Mouse (Mus musculus) megakaryocyte-erythroid progenitor cell, adult 5 weeks (primary cell): ENCODE measurements around the gene Ccdc87. TPM values are rescaled to one million over a fixed set of nuclear protein-coding genes. Genes with fewer than 3 reads are reported as not detected.

Experiments used
- polyA plus RNA-seq: library from polyadenylated mRNA; stranded (reverse); fragments of >175 nt; gene quantifications from 2 replicates; pipeline ENCODE4 v1.2.3, GENCODE M21; 2012

The Ccdc87 gene
- not detected in 2 replicates for polyA plus RNA-seq

GRCm38 (mm10) chr19:4839149-4839548 is at the start of gene Ccdc87, which contains the start of gene Ccs:
Gene Ccdc87 (plus strand): TSS chr19:4839366.
Gene Ccs (minus strand): TSS chr19:4839332.

GRCm38 (mm10) chr19:4793831-4794422 is 45.2 kb upstream of the Ccdc87 start, which contains the start of gene Rbm4:
Gene Rbm4 (minus strand): TSS chr19:4793901.

GRCm38 (mm10) chr19:4811063-4811908 is 27.9 kb upstream of the Ccdc87 start, which contains the start of the genes Gm21992 and Rbm14:
Gene Gm21992 (minus strand): TSS chr19:4811612.
Gene Rbm14 (minus strand): TSS chr19:4811634.

GRCm38 (mm10) chr19:4854552-4855469 is 15.6 kb downstream of the Ccdc87 start, which contains the start of gene Ctsf:
Gene Ctsf (plus strand): TSS chr19:4855130.

GRCm38 (mm10) chr19:4877785-4878184 is 38.6 kb downstream of the Ccdc87 start, which contains the start of gene Actn3:
Gene Actn3 (minus strand): TSS chr19:4877909.

GRCm38 (mm10) chr19:4878405-4879323 is 39.5 kb downstream of the Ccdc87 start, which contains the start of gene Zdhhc24:
Gene Zdhhc24 (plus strand): TSS chr19:4878668.

Other genes with a start within 250 kb of the Ccdc87 start
- gene Lrfn4, start 223.7 kb upstream of the Ccdc87 start, polyA plus RNA-seq: 19.3 and 29.2 TPM in 2 replicates
- 47.6 and 55.8 TPM in 2 replicates for gene Rce1, start 213.7 kb upstream of the Ccdc87 start, polyA plus RNA-seq
- gene Gm960, start 140.7 kb upstream of the Ccdc87 start, polyA plus RNA-seq: 0.34 TPM in 1 of 2 replicates, not detected in the other
- gene Sptbn2, start 128.2 kb upstream of the Ccdc87 start, polyA plus RNA-seq: 0.02 and 0.06 TPM in 2 replicates
- 11.2 and 13.4 TPM in 2 replicates for gene Rbm4b, start 82.9 kb upstream of the Ccdc87 start, polyA plus RNA-seq
- 15.6 and 16.8 TPM in 2 replicates for gene Rbm4, start 45.5 kb upstream of the Ccdc87 start, polyA plus RNA-seq
- gene Gm21992, start 27.8 kb upstream of the Ccdc87 start, polyA plus RNA-seq: 0.68 and 1.4 TPM in 2 replicates
- gene Rbm14, start 27.7 kb upstream of the Ccdc87 start, polyA plus RNA-seq: 37.4 and 39.1 TPM in 2 replicates
- gene Ccs, start within 50 bp of the Ccdc87 start, polyA plus RNA-seq: 59.4 and 60.0 TPM in 2 replicates
- 7.5 and 11.2 TPM in 2 replicates for gene Ctsf, start 15.8 kb downstream of the Ccdc87 start, polyA plus RNA-seq
- gene Actn3, start 38.5 kb downstream of the Ccdc87 start, polyA plus RNA-seq: 0.37 and 1.0 TPM in 2 replicates
- 2.1 and 2.3 TPM in 2 replicates for gene Zdhhc24, start 39.3 kb downstream of the Ccdc87 start, polyA plus RNA-seq
- 2.1 and 3.6 TPM in 2 replicates for gene Bbs1, start 67.3 kb downstream of the Ccdc87 start, polyA plus RNA-seq
- gene Dpp3, start 88.9 kb downstream of the Ccdc87 start, polyA plus RNA-seq: 66.2 and 71.5 TPM in 2 replicates
- 0.10 and 0.22 TPM in 2 replicates for gene Peli3, start 103.8 kb downstream of the Ccdc87 start, polyA plus RNA-seq
- 58.4 and 60.2 TPM in 2 replicates for gene Mrpl11, start 122.8 kb downstream of the Ccdc87 start, polyA plus RNA-seq
- 0.10 and 0.12 TPM in 2 replicates for gene Npas4, start 150.9 kb downstream of the Ccdc87 start, polyA plus RNA-seq
- 4.3 and 5.5 TPM in 2 replicates for gene Slc29a2, start 184.5 kb downstream of the Ccdc87 start, polyA plus RNA-seq
- gene B4gat1, start 199.5 kb downstream of the Ccdc87 start, polyA plus RNA-seq: 6.1 and 9.4 TPM in 2 replicates
- 0.13 and 1.3 TPM in 2 replicates for gene AC124502.3, start 199.5 kb downstream of the Ccdc87 start, polyA plus RNA-seq
- gene Brms1, start 202.0 kb downstream of the Ccdc87 start, polyA plus RNA-seq: 94.5 and 120 TPM in 2 replicates
- 1.2 and 1.8 TPM in 2 replicates for gene Rin1, start 211.1 kb downstream of the Ccdc87 start, polyA plus RNA-seq
- 0.77 and 1.7 TPM in 2 replicates for gene Cd248, start 228.7 kb downstream of the Ccdc87 start, polyA plus RNA-seq
- gene Tmem151a, start 246.2 kb downstream of the Ccdc87 start, polyA plus RNA-seq: 0.29 and 1.6 TPM in 2 replicates
- 17.5 and 18.7 TPM in 2 replicates for gene Yif1a, start 249.2 kb downstream of the Ccdc87 start, polyA plus RNA-seq